Mouse (Mus musculus) neural tube, embryonic 15.5 days (tissue): ENCODE data around the gene Parvb. TPM values are rescaled to one million over a fixed set of nuclear protein-coding genes. Genes with fewer than 3 reads are reported as not detected.

Experiments used
- ATAC-seq: fragments of 200-750 bp; cut with Nextera tagmentation; 2 replicates; pipeline ENCODE4 v1.8.0; 2017; ENCODE audit warnings: mild to moderate bottlenecking, moderate TSS enrichment, moderate library complexity; ENCODE audit not compliant: low FRiP score
- H3K27ac ChIP-seq: fragments of 300-500 bp; sonication (generic); replicated peaks from 2 replicates; pipeline ENCODE4 v1.5.1; 2015; ENCODE audit warnings: mild to moderate bottlenecking, inconsistent platforms
- H3K27me3 ChIP-seq: fragments of 300-500 bp; sonication (generic); replicated peaks from 2 replicates; pipeline ENCODE4 v1.6.1; 2015; ENCODE audit warnings: inconsistent platforms
- H3K36me3 ChIP-seq: fragments of 300-500 bp; sonication (generic); 2 replicates; pipeline ENCODE4 v1.6.1; 2015; ENCODE audit warnings: inconsistent platforms
- H3K4me1 ChIP-seq: fragments of 300-500 bp; sonication (generic); 2 replicates; pipeline ENCODE4 v1.6.1; 2015; ENCODE audit warnings: inconsistent platforms
- H3K4me2 ChIP-seq: fragments of 300-500 bp; sonication (generic); 2 replicates; pipeline ENCODE4 v1.6.1; 2015; ENCODE audit warnings: inconsistent platforms, mild to moderate bottlenecking, moderate library complexity
- H3K4me3 ChIP-seq: fragments of 300-500 bp; sonication (generic); replicated peaks from 2 replicates; pipeline ENCODE4 v1.5.1; 2015; ENCODE audit warnings: mild to moderate bottlenecking, inconsistent platforms
- H3K9ac ChIP-seq: fragments of 300-500 bp; sonication (generic); replicated peaks from 2 replicates; pipeline ENCODE4 v1.6.1; 2015; ENCODE audit warnings: mild to moderate bottlenecking, inconsistent platforms
- H3K9me3 ChIP-seq: fragments of 300-500 bp; sonication (generic); replicated peaks from 2 replicates; pipeline ENCODE4 v1.6.1; 2016; ENCODE audit warnings: inconsistent platforms
- WGBS: fragments of 180-500 bp; shearing (Covaris S2); methylation state at CpG from one replicate; pipeline ENCODE4 v1.1.7; 2015; ENCODE audit warnings: mixed read lengths; 5-methylcytosine and 5-hydroxymethylcytosine counted together
- polyA plus RNA-seq: library from polyadenylated mRNA; unstranded; fragments of >200 nt; fragmentation: Nextera tagmentation; extraction: Ambion mirVana; gene quantifications from 2 replicates; pipeline ENCODE4 v1.2.1, GENCODE M21; 2015

Gene Parvb
- polyA plus RNA-seq, 1 experiment from 2014 or later: 4.8 TPM

GRCm38 (mm10) chr15:84313566-84313878 is 81.7 kb downstream of the Parvb start:
- Histone ChIP-seq H3K4me2 (no peak overlapping the region), H3K4me3 (no peak overlapping the region), H3K9me3 (no peaks in the 10 kb centered on the region), H3K4me1 (peaks cover 42% of the 10 kb centered on the region), H3K9ac (no peak overlapping the region), H3K27ac (no peak overlapping the region), H3K27me3 (no peaks in the 10 kb centered on the region; the same call in 1 of the 2 replicates), H3K36me3 (no peaks in the 10 kb centered on the region)
- 28% methylated on average over 9 of the region's 9 CpGs for WGBS
- ATAC-seq: no peak

GRCm38 (mm10) chr15:84314420-84315080 is 82.7 kb downstream of the Parvb start:
- Histone ChIP-seq H3K9me3 (no peaks in the 10 kb centered on the region), H3K4me1 (peaks cover 42% of the 10 kb centered on the region), H3K4me3 (no peak overlapping the region), H3K4me2 (no peak overlapping the region), H3K27me3 (no peaks in the 10 kb centered on the region; the same call in 1 of the 2 replicates), H3K36me3 (no peaks in the 10 kb centered on the region), H3K27ac (peak overlapping the region; percentile 35; the same call in 1 of the 2 replicates), H3K9ac (no peak overlapping the region)
- ATAC-seq: no peak
- WGBS: 21% methylated on average over 18 of the region's 18 CpGs

- H3K4me3 ChIP-seq: no peak overlapping the region
- H3K27me3 ChIP-seq: no peaks in the 10 kb centered on the region; the same call in 1 of the 2 replicates
- H3K4me2 ChIP-seq: no peak overlapping the region
- no peaks in the 10 kb centered on the region for H3K36me3 ChIP-seq
- peak overlapping the region; percentile 58 for H3K27ac ChIP-seq
- 40% methylated on average over 15 of the region's 15 CpGs for WGBS
- H3K4me1 ChIP-seq: peaks cover 37% of the 10 kb centered on the region
- no peak for ATAC-seq
- H3K9ac ChIP-seq: no peak overlapping the region
- no peaks in the 10 kb centered on the region for H3K9me3 ChIP-seq
These were observed 83.6 kb downstream of the Parvb start for GRCm38 (mm10) chr15:84315276-84316046.

GRCm38 (mm10) chr15:84319393-84319792 is 87.5 kb downstream of the Parvb start:
- H3K9ac ChIP-seq: no peak overlapping the region
- H3K27me3 ChIP-seq: no peaks in the 10 kb centered on the region
- peaks cover 14% of the 10 kb centered on the region for H3K4me1 ChIP-seq
- 93% methylated on average over 4 of the region's 4 CpGs for WGBS
- no peaks in the 10 kb centered on the region for H3K36me3 ChIP-seq
- H3K4me3 ChIP-seq: no peak overlapping the region
- no peak for ATAC-seq
- no peak overlapping the region for H3K4me2 ChIP-seq
- no peaks in the 10 kb centered on the region for H3K9me3 ChIP-seq
- no peak overlapping the region for H3K27ac ChIP-seq

- Histone ChIP-seq H3K4me3 (no peak overlapping the region), H3K36me3 (no peaks in the 10 kb centered on the region), H3K27me3 (no peaks in the 10 kb centered on the region), H3K4me2 (no peak overlapping the region), H3K9me3 (no peaks in the 10 kb centered on the region), H3K9ac (no peak overlapping the region), H3K27ac (no peak overlapping the region), H3K4me1 (no peaks in the 10 kb centered on the region)
- ATAC-seq: no peak
- WGBS: 86% methylated on average over 8 of the region's 8 CpGs
These were observed 89.8 kb downstream of the Parvb start for GRCm38 (mm10) chr15:84321544-84322174.

- no peaks in the 10 kb centered on the region for H3K27me3 ChIP-seq
- 86% methylated on average over 10 of the region's 10 CpGs for WGBS
- H3K4me3 ChIP-seq: no peak within 1 kb of the TSS
- H3K9ac ChIP-seq: no peak within 1 kb of the TSS
- no peak within 1 kb of the TSS for H3K27ac ChIP-seq
- no peaks in the 10 kb centered on the region for H3K9me3 ChIP-seq
- no peak within 1 kb of the TSS for H3K4me2 ChIP-seq
- H3K36me3 ChIP-seq: no peaks in the 10 kb centered on the region
- ATAC-seq: no peak
- H3K4me1 ChIP-seq: no peaks in the 10 kb centered on the region
These were observed 92.4 kb downstream of the Parvb start, which contains the start of gene Parvg for GRCm38 (mm10) chr15:84323966-84324869. Gene Parvg (plus strand): TSS chr15:84324026.

GRCm38 (mm10) chr15:84324870-84325553 is 93.2 kb downstream of the Parvb start:
- ATAC-seq: no peak
- Histone ChIP-seq H3K4me3 (no peak overlapping the region), H3K27me3 (no peaks in the 10 kb centered on the region), H3K27ac (no peak overlapping the region), H3K4me1 (no peaks in the 10 kb centered on the region), H3K36me3 (no peaks in the 10 kb centered on the region), H3K4me2 (no peak overlapping the region), H3K9ac (no peak overlapping the region), H3K9me3 (no peaks in the 10 kb centered on the region)
- 75% methylated on average over 8 of the region's 8 CpGs for WGBS

GRCm38 (mm10) chr15:84325736-84326135 is 93.9 kb downstream of the Parvb start:
- 44% methylated on average over 12 of the region's 12 CpGs for WGBS
- Histone ChIP-seq H3K4me2 (no peak overlapping the region), H3K9ac (no peak overlapping the region), H3K9me3 (no peaks in the 10 kb centered on the region), H3K4me1 (no peaks in the 10 kb centered on the region), H3K36me3 (no peaks in the 10 kb centered on the region), H3K4me3 (no peak overlapping the region), H3K27ac (no peak overlapping the region), H3K27me3 (no peaks in the 10 kb centered on the region)
- ATAC-seq: no peak

- H3K27me3 ChIP-seq: no peaks in the 10 kb centered on the region
- H3K9ac ChIP-seq: no peak overlapping the region
- 85% methylated on average over 10 of the region's 10 CpGs for WGBS
- no peak for ATAC-seq
- no peaks in the 10 kb centered on the region for H3K4me1 ChIP-seq
- H3K9me3 ChIP-seq: no peaks in the 10 kb centered on the region
- H3K4me3 ChIP-seq: no peak overlapping the region
- H3K27ac ChIP-seq: no peak overlapping the region
- no peak overlapping the region for H3K4me2 ChIP-seq
- H3K36me3 ChIP-seq: no peaks in the 10 kb centered on the region
These were observed 97.0 kb downstream of the Parvb start for GRCm38 (mm10) chr15:84328870-84329269.

- H3K27ac ChIP-seq: no peak overlapping the region
- 92% methylated on average over 8 of the region's 8 CpGs for WGBS
These were observed 98.1 kb downstream of the Parvb start for GRCm38 (mm10) chr15:84329940-84330339.

More at GRCm38 (mm10) chr15:84329940-84330339, 98.1 kb downstream of the Parvb start:
- no peak overlapping the region for H3K4me3 ChIP-seq
- H3K4me1 ChIP-seq: no peaks in the 10 kb centered on the region
- no peaks in the 10 kb centered on the region for H3K36me3 ChIP-seq
- H3K9ac ChIP-seq: no peak overlapping the region
- H3K4me2 ChIP-seq: no peak overlapping the region
- no peak for ATAC-seq
- H3K9me3 ChIP-seq: no peaks in the 10 kb centered on the region
- H3K27me3 ChIP-seq: no peaks in the 10 kb centered on the region
